Mouse (Mus musculus): ENCODE data around the gene Mrps35.

Mrps35 gene

GRCm38 (mm10) chr6:147042291-147043290 is at the start of gene Mrps35:
Mrps35 (plus strand) TSS chr6:147042764.
- DNase-seq = peak; percentile 94

- DNase-seq = peak; percentile 75
These were observed 48.3 kb upstream of the Mrps35 start for GRCm38 (mm10) chr6:146994236-146994635.

- DNase-seq = no peak
These were observed 47.2 kb upstream of the Mrps35 start for GRCm38 (mm10) chr6:146995391-146995790.

DNA sequence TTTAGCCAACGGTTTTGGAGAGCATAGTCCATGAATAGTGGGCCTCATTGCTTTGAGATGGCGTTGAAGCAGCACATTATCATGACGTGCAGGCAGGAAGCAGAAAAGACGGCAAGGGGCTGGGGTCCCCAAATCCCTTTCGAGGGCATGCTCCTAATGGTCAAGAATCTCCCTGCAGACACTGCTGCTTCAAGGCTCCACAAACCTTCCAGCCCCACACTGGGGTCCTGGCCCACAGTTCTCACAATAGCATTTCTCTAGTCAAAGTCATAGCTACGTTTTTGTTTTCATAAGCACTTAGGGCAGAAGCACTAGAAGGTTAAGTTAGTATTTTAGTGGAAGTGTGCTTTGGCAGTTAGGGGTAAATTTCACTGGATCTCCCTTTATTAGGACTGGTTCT is 46.7 kb upstream of the Mrps35 start:
- no peak for DNase-seq

GRCm38 (mm10) chr6:146997006-146997405 is 45.6 kb upstream of the Mrps35 start:
- no peak for DNase-seq

- DNase-seq = no peak
These were observed 43.9 kb upstream of the Mrps35 start for GRCm38 (mm10) chr6:146998710-146999109.

GRCm38 (mm10) chr6:146999302-146999701 is 43.3 kb upstream of the Mrps35 start:
- DNase-seq = no peak

DNA sequence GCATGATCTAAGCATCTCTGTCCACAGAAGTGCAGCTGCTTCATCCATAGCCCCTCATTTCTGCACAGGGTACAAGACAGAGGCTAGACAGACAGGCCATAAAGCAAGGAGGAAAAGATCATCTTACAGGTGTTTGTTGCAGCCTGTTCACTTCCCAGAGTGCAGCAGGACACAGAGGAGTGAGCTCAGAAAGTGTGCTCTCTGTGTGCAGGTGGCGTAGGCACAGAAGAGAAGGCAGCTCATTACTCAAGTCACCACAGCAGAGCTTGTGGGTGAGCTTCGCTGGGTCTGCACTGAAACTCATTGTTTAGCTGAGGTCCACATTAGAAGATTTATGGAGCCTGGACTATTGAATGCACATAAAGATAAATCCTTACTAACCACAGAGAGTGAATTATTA is 42.8 kb upstream of the Mrps35 start:
- DNase-seq = no peak

- DNase-seq = peak; percentile 60
These were observed 34.4 kb upstream of the Mrps35 start for GRCm38 (mm10) chr6:147008148-147008547.

DNA sequence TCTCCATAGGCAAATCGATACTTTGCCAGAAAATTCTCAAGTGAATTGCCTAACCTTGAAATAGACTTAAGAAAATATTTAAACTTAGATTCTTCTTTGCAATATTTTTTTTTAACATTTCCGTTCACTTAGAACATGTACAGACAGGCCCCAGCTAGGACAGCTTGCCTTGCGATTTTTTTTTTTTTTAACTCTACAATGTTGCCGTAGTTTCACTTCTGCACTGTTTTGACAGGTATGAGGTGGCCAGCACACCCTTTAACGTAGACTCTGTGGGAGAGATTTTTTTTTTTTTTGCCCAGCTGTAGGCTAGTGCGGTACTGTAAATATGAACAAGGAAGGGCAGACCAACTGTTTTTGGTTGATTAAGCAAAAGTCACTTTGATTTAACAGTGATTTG is 32.2 kb upstream of the Mrps35 start:
- DNase-seq = no peak

- DNase-seq = no peak
These were observed 31.6 kb upstream of the Mrps35 start for GRCm38 (mm10) chr6:147010811-147011520.

DNA sequence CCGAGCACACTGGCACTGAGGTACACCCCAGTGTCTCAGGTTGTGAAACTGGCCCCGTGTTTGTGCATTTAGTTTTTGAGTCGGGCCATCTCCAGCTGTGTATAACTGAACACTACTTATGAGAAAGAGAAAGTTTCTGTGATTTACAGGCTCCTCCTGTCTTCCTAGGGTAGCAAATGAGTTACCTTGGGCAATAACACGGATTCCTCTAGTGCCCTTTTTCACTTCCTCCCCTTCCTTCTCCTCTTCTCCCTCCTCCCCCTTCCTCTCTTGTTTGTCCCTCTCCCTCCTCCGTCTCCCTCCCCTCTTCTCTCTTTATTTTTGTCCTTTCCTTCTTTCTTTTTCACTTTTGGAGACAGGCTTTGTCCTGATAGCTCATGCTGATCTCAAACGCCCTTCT is 31.0 kb upstream of the Mrps35 start:
- no peak for DNase-seq

DNA sequence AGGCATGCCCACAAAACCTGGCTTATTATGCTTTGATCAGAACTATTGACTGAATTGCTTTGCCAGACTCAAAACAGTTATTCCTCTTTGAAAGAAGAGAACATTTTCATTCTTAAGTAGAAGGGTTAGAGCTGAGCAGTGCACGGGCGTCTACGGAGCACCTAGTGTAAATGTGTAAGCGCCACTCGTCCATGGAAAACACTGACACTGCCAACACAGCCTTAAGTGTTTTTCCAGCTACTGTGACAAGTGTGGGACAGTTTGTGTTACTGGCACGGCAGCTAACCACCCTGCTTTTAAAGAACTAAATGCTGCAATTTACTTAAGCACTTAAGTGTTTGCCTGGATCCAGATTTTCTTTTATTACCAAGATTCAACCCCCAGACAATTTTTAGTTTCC is 30.6 kb upstream of the Mrps35 start:
- DNase-seq = no peak

GRCm38 (mm10) chr6:147013546-147013945 is 29.0 kb upstream of the Mrps35 start:
- no peak for DNase-seq

DNA sequence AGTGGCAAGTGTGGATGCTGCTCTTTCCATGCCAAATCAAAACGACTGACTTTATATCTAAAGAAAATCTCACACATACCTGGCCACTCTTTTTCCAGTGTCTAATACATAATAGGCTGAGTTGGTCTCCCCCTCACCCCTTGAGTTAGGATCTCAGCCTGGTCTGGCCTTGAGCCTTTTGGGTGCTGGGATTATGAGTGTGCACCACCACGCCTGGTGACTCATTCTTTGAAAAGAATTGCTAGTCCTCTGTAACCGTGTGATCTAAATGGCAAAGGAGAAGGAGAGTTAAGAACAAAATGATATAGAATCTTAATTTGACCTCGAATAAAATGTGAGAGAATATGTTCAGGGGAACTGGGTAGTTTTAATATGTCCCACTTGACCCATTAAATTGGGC is 24.7 kb upstream of the Mrps35 start:
- DNase-seq = no peak

DNA sequence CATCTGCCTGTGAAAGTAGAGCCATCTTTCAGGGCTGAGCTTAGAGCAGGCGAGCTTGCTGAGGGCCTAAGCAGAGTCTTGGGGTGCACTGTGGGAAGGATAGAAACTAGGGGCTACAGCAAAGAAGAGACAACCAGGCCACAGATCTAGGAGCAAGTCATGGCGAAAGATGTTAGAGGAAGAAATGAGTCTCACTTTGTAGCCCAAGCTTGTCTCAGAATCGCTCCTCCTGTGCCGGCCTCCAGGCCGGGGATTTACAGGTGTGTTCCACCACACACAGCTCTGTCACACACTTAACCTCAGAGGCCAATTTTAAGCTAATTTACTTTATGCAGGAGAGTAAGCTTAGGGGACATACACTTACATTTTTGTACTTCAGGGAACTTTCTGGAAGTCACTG is 24.2 kb upstream of the Mrps35 start:
- DNase-seq = no peak

DNA sequence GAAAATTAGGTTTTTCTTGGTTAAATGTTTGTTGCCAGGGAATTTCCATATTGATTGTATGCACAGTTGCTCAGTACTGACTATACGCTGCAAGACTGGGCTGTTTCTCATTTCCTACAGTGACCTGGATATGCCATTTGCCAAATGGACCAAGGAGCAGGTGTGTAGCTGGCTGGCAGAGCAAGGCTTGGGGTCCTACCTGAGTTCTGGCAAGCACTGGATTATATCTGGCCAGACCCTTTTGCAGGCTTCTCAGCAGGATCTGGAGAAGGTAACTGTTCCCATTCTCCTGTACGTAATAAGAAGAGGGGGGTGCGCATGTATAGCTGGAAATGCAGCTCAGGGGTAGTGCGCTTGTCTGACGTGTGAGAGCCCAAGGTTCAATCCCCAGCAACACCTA is 21.4 kb upstream of the Mrps35 start:
- DNase-seq = no peak

GRCm38 (mm10) chr6:147022375-147023132 is 20.0 kb upstream of the Mrps35 start:
- DNase-seq = no peak

- DNase-seq = no peak
These were observed 19.5 kb upstream of the Mrps35 start for GRCm38 (mm10) chr6:147023133-147023395.

DNA sequence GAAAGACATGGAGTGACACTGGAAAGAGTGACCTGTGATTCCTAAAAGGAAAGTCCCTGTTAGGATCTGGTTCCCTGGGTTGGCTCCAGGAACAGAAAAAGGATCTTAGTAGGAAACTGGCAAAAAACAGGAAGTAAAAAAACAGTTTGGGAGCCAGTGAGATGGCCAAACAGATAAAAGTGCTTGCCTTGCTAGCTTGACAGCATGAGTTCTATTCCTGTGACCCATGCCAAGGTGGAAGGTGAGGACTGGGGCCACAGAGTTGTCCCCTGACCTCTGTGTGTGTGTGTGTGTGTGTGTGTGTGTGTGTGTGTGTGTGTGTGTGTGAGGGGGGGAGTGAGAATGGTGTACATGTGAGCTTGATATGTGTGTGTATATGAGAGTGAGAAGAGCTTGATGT is 19.0 kb upstream of the Mrps35 start:
- DNase-seq = no peak

GRCm38 (mm10) chr6:147024761-147025160 is 17.8 kb upstream of the Mrps35 start:
- no peak for DNase-seq

DNA sequence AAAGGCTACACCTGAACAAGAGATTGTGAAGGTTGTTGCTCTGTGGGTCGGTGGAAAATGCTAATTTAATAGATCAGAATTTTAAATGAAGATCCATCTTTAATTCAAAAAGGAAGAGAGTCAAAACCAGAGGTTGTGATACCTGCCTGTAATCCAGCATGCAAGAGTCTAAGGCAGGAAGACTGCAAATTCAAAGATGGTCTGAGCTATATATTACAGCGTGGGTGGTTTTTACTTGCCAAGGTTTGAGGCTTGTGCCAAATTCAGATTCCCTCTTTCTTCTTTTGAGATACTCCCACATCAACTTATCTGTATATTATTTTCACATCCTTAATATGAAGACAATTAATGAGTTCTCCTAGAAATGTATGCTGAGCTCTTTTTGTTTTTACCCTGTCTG is 14.2 kb upstream of the Mrps35 start:
- no peak for DNase-seq

DNA sequence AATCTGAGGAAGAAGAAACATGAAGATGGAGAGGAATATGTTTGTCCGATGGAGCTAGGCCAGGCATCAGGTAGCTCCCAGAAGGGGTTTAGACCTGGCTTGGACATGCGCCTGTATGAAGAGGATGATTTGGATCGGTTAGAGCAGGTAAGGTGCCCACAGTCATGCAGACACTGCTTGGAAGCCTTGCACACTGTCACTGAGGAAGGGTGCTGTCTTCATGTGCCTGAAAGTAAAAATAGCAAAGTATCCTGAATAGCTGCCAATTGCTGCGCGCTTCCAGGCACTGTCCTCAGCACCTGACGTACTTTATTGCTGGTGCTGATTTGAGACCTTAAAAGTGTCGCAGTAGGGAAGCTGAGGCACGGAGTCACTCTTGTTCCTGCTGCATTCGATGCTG is 13.0 kb upstream of the Mrps35 start:
- DNase-seq = no peak
